Mouse (Mus musculus): ENCODE data around the gene Ube4b. TPM values are rescaled to one million over a fixed set of nuclear protein-coding genes. Genes with fewer than 3 reads are reported as not detected.
A peak's percentile ranks its signal among the peaks of the same experiment; 100 is the strongest.

Ube4b gene
- polyA plus RNA-seq, 1 experiment from 2014 or later, result 11.9 TPM

GRCm38 (mm10) chr4:149332726-149333125 lies 93.8 kb downstream of the Ube4b start:
- H3K36me3 ChIP-seq, result peaks cover 89% of the 10 kb centered on the region
- no peak overlapping the region for H3K4me2 ChIP-seq
- no peaks in the 10 kb centered on the region for H3K4me1 ChIP-seq (replicated peaks)
- H3K27me3 ChIP-seq, result no peaks in the 10 kb centered on the region
- H3K9ac ChIP-seq, result no peak overlapping the region
- H3K4me3 ChIP-seq (replicated peaks), result no peak overlapping the region
- H3K27ac ChIP-seq, result no peak overlapping the region
- H3K9me3 ChIP-seq (replicated peaks), result no peaks in the 10 kb centered on the region
- WGBS (ENCODE audit: insufficient replicate concordance), result 89% methylated on average over 7 of the region's 7 CpGs
- DNase-seq, result no peak
- no peak for ATAC-seq (ENCODE audit: low read depth)

DNA sequence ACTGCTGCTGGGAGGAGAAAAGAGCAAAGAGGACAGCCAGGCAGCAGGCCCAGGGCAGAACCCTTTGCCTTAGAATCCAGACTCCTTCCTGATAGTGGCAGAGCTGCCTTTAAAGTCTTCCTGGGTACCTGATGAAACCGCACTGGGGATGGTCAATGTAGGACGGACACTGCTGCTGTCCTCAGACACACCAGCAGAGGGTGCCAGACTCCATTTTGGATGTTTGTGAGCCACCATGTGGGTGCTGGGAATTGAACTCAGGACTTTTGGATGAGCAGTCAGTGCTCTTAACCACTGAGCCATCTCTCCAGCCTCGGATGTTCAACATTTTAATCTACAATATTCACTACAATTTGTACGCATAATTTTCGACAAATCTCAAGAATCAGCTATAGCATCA lies 96.1 kb downstream of the Ube4b start:
- Histone ChIP-seq H3K4me1 (replicated peaks) (no peaks in the 10 kb centered on the region), H3K27ac (no peak overlapping the region), H3K9me3 (replicated peaks) (no peaks in the 10 kb centered on the region), H3K9ac (no peak overlapping the region), H3K4me2 (no peak overlapping the region), H3K27me3 (no peaks in the 10 kb centered on the region), H3K36me3 (peaks cover 75% of the 10 kb centered on the region), H3K4me3 (replicated peaks) (no peak overlapping the region)
- no peak for DNase-seq
- ATAC-seq (ENCODE audit: low read depth), result no peak
- 89% methylated on average over 5 of the region's 5 CpGs for WGBS (ENCODE audit: insufficient replicate concordance)

DNA sequence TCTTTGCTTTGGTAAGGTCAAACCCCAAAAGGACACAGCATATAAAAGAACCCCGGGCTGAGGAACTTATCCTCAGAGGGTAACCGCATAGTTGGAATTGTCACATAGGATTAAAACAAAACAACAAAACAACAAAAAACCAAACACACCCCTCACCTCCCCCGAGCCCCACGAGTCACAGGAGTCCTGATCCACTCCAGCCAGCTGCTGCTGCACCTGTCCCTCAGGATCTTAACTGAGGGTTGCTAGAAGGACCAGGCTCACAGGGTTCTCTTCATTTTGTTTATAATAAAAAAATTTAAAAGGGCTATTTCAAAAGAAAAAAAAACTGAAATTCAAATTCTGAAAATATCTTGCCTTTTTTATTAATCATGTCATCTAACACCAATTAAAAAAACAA lies 97.8 kb downstream of the Ube4b start:
- ATAC-seq (ENCODE audit: low read depth), result no peak
- Histone ChIP-seq H3K27ac (no peak overlapping the region), H3K9me3 (replicated peaks) (no peaks in the 10 kb centered on the region), H3K36me3 (peaks cover 57% of the 10 kb centered on the region), H3K9ac (no peak overlapping the region), H3K4me2 (no peak overlapping the region), H3K27me3 (no peaks in the 10 kb centered on the region), H3K4me1 (replicated peaks) (no peaks in the 10 kb centered on the region), H3K4me3 (replicated peaks) (no peak overlapping the region)
- 83% methylated on average over 4 of the region's 4 CpGs for WGBS (ENCODE audit: insufficient replicate concordance)
- no peak for DNase-seq

GRCm38 (mm10) chr4:149327281-149327680 lies 99.3 kb downstream of the Ube4b start:
- DNase-seq (no peak), ATAC-seq (ENCODE audit: low read depth) (no peak)
- Histone ChIP-seq H3K36me3 (peaks cover 43% of the 10 kb centered on the region), H3K9ac (no peak overlapping the region), H3K27me3 (no peaks in the 10 kb centered on the region), H3K9me3 (replicated peaks) (no peaks in the 10 kb centered on the region), H3K4me1 (replicated peaks) (no peaks in the 10 kb centered on the region), H3K27ac (no peak overlapping the region), H3K4me2 (no peak overlapping the region), H3K4me3 (replicated peaks) (no peak overlapping the region)
- WGBS (ENCODE audit: insufficient replicate concordance), result 90% methylated on average over 7 of the region's 7 CpGs

DNA sequence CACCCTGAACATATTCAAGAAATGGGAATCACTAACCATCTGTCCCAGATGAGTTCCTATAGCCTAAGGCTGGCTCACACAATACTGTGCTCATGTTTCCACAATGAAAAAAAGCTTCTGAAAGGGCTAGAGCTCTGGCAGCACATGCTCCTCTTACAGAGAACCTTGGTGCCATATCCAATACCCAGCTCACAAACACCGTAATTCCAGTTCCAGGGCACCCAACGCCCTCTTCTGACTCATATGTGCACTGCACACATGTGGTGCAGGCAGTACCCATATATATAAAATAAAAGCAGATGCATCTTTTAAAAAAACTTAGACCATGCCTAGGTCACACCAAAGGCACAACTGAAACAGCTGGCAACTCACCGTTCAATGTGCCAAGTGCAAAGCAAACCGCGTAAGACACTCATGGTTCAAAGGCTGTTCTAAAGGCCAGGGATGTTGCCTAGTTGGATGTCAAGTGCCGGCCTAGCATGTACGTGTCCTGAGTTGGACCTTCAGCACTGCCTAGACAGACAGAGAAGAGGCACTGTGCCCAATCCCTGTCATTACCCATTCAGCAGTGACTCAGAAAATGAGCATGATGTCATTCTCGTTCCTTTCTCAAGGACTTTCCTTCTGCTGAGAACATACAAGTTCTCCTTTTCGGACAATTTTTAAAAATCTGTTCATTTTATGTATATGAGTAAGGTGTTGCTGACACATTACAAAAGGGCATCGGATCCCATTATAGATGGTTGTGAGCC lies 101.0 kb downstream of the Ube4b start:
- Histone ChIP-seq H3K36me3 (peaks cover 27% of the 10 kb centered on the region), H3K4me3 (replicated peaks) (no peak overlapping the region), H3K9me3 (replicated peaks) (no peaks in the 10 kb centered on the region), H3K4me1 (replicated peaks) (no peaks in the 10 kb centered on the region), H3K27ac (no peak overlapping the region), H3K27me3 (no peaks in the 10 kb centered on the region), H3K4me2 (no peak overlapping the region), H3K9ac (no peak overlapping the region)
- ATAC-seq (ENCODE audit: low read depth) (no peak), DNase-seq (no peak)
- 85% methylated on average over 10 of the region's 10 CpGs for WGBS (ENCODE audit: insufficient replicate concordance)

DNA sequence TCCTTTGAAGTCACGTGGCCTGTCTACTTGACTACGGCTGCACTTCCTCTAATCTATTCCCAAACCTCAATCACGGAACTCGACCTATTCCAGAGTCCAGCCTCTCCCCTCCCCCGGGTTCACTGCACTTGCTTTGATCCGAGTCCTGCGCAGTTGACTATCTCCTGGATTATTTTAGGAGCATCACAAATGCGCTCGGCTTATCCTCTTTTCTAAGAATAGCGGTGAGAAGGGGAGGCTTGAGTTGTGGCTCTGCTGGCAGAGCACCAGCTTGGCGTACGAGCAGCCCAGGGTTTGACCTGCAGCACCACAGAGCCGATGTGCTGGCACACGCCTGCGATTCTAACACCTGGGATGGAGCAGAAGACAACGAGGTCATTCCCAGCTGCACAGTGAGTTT lies 102.8 kb downstream of the Ube4b start:
- Histone ChIP-seq H3K27ac (no peak overlapping the region), H3K36me3 (peaks cover 11% of the 10 kb centered on the region), H3K9ac (no peak overlapping the region), H3K27me3 (no peaks in the 10 kb centered on the region), H3K9me3 (replicated peaks) (no peaks in the 10 kb centered on the region), H3K4me3 (replicated peaks) (no peak overlapping the region), H3K4me1 (replicated peaks) (no peaks in the 10 kb centered on the region), H3K4me2 (no peak overlapping the region)
- DNase-seq, result no peak
- ATAC-seq (ENCODE audit: low read depth), result peak; percentile 18; the same call in 1 of the 2 replicates
- WGBS (ENCODE audit: insufficient replicate concordance), result 70% methylated on average over 16 of the region's 16 CpGs

GRCm38 (mm10) chr4:149322718-149323117 lies 103.8 kb downstream of the Ube4b start:
- no peak for ATAC-seq (ENCODE audit: low read depth)
- H3K36me3 ChIP-seq, result peaks cover 7% of the 10 kb centered on the region
- no peaks in the 10 kb centered on the region for H3K4me1 ChIP-seq (replicated peaks)
- no peak overlapping the region for H3K4me3 ChIP-seq (replicated peaks)
- WGBS (ENCODE audit: insufficient replicate concordance), result 45% methylated on average over 6 of the region's 6 CpGs
- no peak for DNase-seq
- H3K4me2 ChIP-seq, result no peak overlapping the region
- H3K27ac ChIP-seq, result no peak overlapping the region
- H3K27me3 ChIP-seq, result no peaks in the 10 kb centered on the region
- H3K9ac ChIP-seq, result no peak overlapping the region
- H3K9me3 ChIP-seq (replicated peaks), result no peaks in the 10 kb centered on the region

GRCm38 (mm10) chr4:149322286-149322685 lies 104.3 kb downstream of the Ube4b start:
- H3K27ac ChIP-seq, result no peak overlapping the region
- 76% methylated on average over 4 of the region's 4 CpGs for WGBS (ENCODE audit: insufficient replicate concordance)
- no peak for ATAC-seq (ENCODE audit: low read depth)

GRCm38 (mm10) chr4:149319088-149319487 lies 107.5 kb downstream of the Ube4b start:
- H3K4me1 ChIP-seq (replicated peaks), result no peaks in the 10 kb centered on the region
- no peaks in the 10 kb centered on the region for H3K36me3 ChIP-seq
- WGBS (ENCODE audit: insufficient replicate concordance), result 65% methylated on average over 9 of the region's 9 CpGs
- H3K4me2 ChIP-seq, result no peak overlapping the region
- H3K9ac ChIP-seq, result no peak overlapping the region
- no peaks in the 10 kb centered on the region for H3K27me3 ChIP-seq
- DNase-seq (no peak), ATAC-seq (ENCODE audit: low read depth) (no peak)
- H3K4me3 ChIP-seq (replicated peaks), result no peak overlapping the region
- no peaks in the 10 kb centered on the region for H3K9me3 ChIP-seq (replicated peaks)
- no peak overlapping the region for H3K27ac ChIP-seq

More at GRCm38 (mm10) chr4:149322286-149322685, 104.3 kb downstream of the Ube4b start:
- Histone ChIP-seq H3K4me2 (no peak overlapping the region), H3K27me3 (no peaks in the 10 kb centered on the region), H3K4me1 (replicated peaks) (no peaks in the 10 kb centered on the region), H3K4me3 (replicated peaks) (no peak overlapping the region), H3K9ac (no peak overlapping the region), H3K9me3 (replicated peaks) (no peaks in the 10 kb centered on the region), H3K36me3 (peaks cover 3% of the 10 kb centered on the region)
- no peak for DNase-seq

- Histone ChIP-seq H3K4me2 (no peak overlapping the region), H3K9ac (no peak overlapping the region), H3K9me3 (replicated peaks) (no peaks in the 10 kb centered on the region), H3K4me3 (replicated peaks) (no peak overlapping the region), H3K36me3 (no peaks in the 10 kb centered on the region), H3K27ac (no peak overlapping the region), H3K27me3 (no peaks in the 10 kb centered on the region), H3K4me1 (replicated peaks) (no peaks in the 10 kb centered on the region)
- 50% methylated on average over 5 of the region's 5 CpGs for WGBS (ENCODE audit: insufficient replicate concordance)
- DNase-seq (no peak), ATAC-seq (ENCODE audit: low read depth) (no peak)
Measured at GRCm38 (mm10) chr4:149317387-149317786, 109.2 kb downstream of the Ube4b start.

GRCm38 (mm10) chr4:149314275-149314837 lies 112.2 kb downstream of the Ube4b start:
- 81% methylated on average over 11 of the region's 11 CpGs for WGBS (ENCODE audit: insufficient replicate concordance)

More at GRCm38 (mm10) chr4:149314275-149314837, 112.2 kb downstream of the Ube4b start:
- Histone ChIP-seq H3K27ac (no peak overlapping the region), H3K36me3 (no peaks in the 10 kb centered on the region), H3K9me3 (replicated peaks) (no peaks in the 10 kb centered on the region), H3K9ac (no peak overlapping the region), H3K27me3 (no peaks in the 10 kb centered on the region), H3K4me3 (replicated peaks) (no peak overlapping the region), H3K4me2 (no peak overlapping the region), H3K4me1 (replicated peaks) (no peaks in the 10 kb centered on the region)
- ATAC-seq (ENCODE audit: low read depth), result no peak
- DNase-seq, result no peak
